Mouse (Mus musculus) kidney, embryonic 15.5 days (tissue): ENCODE measurements around the gene Zdhhc12. TPM values are rescaled to one million over a fixed set of nuclear protein-coding genes. Genes with fewer than 3 reads are reported as not detected.

ENCODE experiments used
- ATAC-seq: fragments of 200-750 bp; cut with Nextera tagmentation; replicated peaks from 2 replicates; pipeline ENCODE4 v1.8.0; 2017; ENCODE audit warnings: moderate TSS enrichment; ENCODE audit not compliant: low FRiP score
- H3K27ac ChIP-seq: fragments of 300-500 bp; sonication (generic); 2 replicates; pipeline ENCODE4 v1.5.1; 2015; ENCODE audit warnings: mild to moderate bottlenecking, inconsistent platforms
- H3K27me3 ChIP-seq: fragments of 300-500 bp; sonication (generic); 2 replicates; pipeline ENCODE4 v1.6.1; 2015; ENCODE audit warnings: inconsistent platforms
- H3K36me3 ChIP-seq: fragments of 300-500 bp; sonication (generic); 2 replicates; pipeline ENCODE4 v1.6.1; 2015; ENCODE audit warnings: inconsistent platforms
- H3K4me1 ChIP-seq: fragments of 300-500 bp; sonication (generic); 2 replicates; pipeline ENCODE4 v1.6.1; 2015; ENCODE audit warnings: inconsistent platforms
- H3K4me2 ChIP-seq: fragments of 300-500 bp; sonication (generic); 2 replicates; pipeline ENCODE4 v1.6.1; 2015; ENCODE audit warnings: moderate library complexity, mild to moderate bottlenecking, inconsistent platforms
- H3K4me3 ChIP-seq: fragments of 300-500 bp; sonication (generic); replicated peaks from 2 replicates; pipeline ENCODE4 v1.5.1; 2015; ENCODE audit warnings: mild to moderate bottlenecking, inconsistent platforms
- H3K9ac ChIP-seq: fragments of 300-500 bp; sonication (generic); 2 replicates; pipeline ENCODE4 v1.6.1; 2015; ENCODE audit warnings: mild to moderate bottlenecking, inconsistent platforms
- H3K9me3 ChIP-seq: fragments of 300-500 bp; sonication (generic); replicated peaks from 2 replicates; pipeline ENCODE4 v1.6.1; 2016; ENCODE audit warnings: inconsistent platforms
- WGBS: fragments of 180-500 bp; shearing (Covaris S2); methylation state at CpG from one replicate; pipeline ENCODE4 v1.1.7; 2015; ENCODE audit warnings: mixed read lengths; 5-methylcytosine and 5-hydroxymethylcytosine counted together
- polyA plus RNA-seq: library from polyadenylated mRNA; unstranded; fragments of >200 nt; fragmentation: Nextera tagmentation; extraction: Ambion mirVana; gene quantifications from 2 replicates; pipeline ENCODE4 v1.2.1, GENCODE M21; 2015

Zdhhc12 gene
- polyA plus RNA-seq, 1 experiment from 2014 or later = 37.7 TPM

- no peak overlapping the region for H3K27ac ChIP-seq
- H3K9ac ChIP-seq = no peak overlapping the region
- H3K4me3 ChIP-seq = no peak overlapping the region
- peaks cover 14% of the 10 kb centered on the region for H3K4me1 ChIP-seq
- 93% methylated on average over 9 of the region's 9 CpGs for WGBS
- H3K9me3 ChIP-seq = no peaks in the 10 kb centered on the region
- H3K27me3 ChIP-seq = no peaks in the 10 kb centered on the region
- H3K36me3 ChIP-seq = peaks cover 28% of the 10 kb centered on the region
- ATAC-seq = no peak
- H3K4me2 ChIP-seq = no peak overlapping the region
Measured at GRCm38 (mm10) chr2:30076439-30076838, 17.0 kb downstream of the Zdhhc12 start.

- Histone ChIP-seq H3K9me3 (no peaks in the 10 kb centered on the region), H3K4me1 (peaks cover 14% of the 10 kb centered on the region), H3K4me2 (no peak overlapping the region), H3K36me3 (peaks cover 30% of the 10 kb centered on the region), H3K27ac (no peak overlapping the region), H3K27me3 (no peaks in the 10 kb centered on the region), H3K4me3 (no peak overlapping the region), H3K9ac (no peak overlapping the region)
- WGBS = 30% methylated on average over 3 of the region's 3 CpGs
- no peak for ATAC-seq
Measured at GRCm38 (mm10) chr2:30075625-30076024, 17.8 kb downstream of the Zdhhc12 start.

GRCm38 (mm10) chr2:30073285-30073684 is 20.2 kb downstream of the Zdhhc12 start:
- Histone ChIP-seq H3K4me2 (no peak overlapping the region), H3K27me3 (no peaks in the 10 kb centered on the region), H3K4me1 (peaks cover 13% of the 10 kb centered on the region), H3K9ac (no peak overlapping the region), H3K36me3 (peaks cover 53% of the 10 kb centered on the region), H3K9me3 (no peaks in the 10 kb centered on the region), H3K27ac (no peak overlapping the region), H3K4me3 (no peak overlapping the region)
- WGBS = 78% methylated on average over 3 of the region's 3 CpGs
- ATAC-seq = no peak

- Histone ChIP-seq H3K4me3 (no peak overlapping the region), H3K27me3 (no peaks in the 10 kb centered on the region), H3K4me2 (no peak overlapping the region), H3K36me3 (peaks cover 55% of the 10 kb centered on the region), H3K9me3 (no peaks in the 10 kb centered on the region), H3K9ac (no peak overlapping the region), H3K27ac (no peak overlapping the region), H3K4me1 (peaks cover 14% of the 10 kb centered on the region)
- 84% methylated on average over 7 of the region's 7 CpGs for WGBS
- no peak for ATAC-seq
Measured at GRCm38 (mm10) chr2:30072875-30073274, 20.6 kb downstream of the Zdhhc12 start.

GRCm38 (mm10) chr2:30067962-30068361 is 25.5 kb downstream of the Zdhhc12 start:
- Histone ChIP-seq H3K27me3 (no peaks in the 10 kb centered on the region), H3K4me2 (peak overlapping the region; percentile 64), H3K4me3 (peak overlapping the region; percentile 96), H3K27ac (peak overlapping the region; percentile 100; the same call in 1 of the 2 replicates), H3K9ac (peak overlapping the region; percentile 99), H3K36me3 (peaks cover 39% of the 10 kb centered on the region), H3K4me1 (peaks cover 37% of the 10 kb centered on the region), H3K9me3 (no peaks in the 10 kb centered on the region)
- ATAC-seq = no peak
- 8% methylated on average over 7 of the region's 7 CpGs for WGBS

GRCm38 (mm10) chr2:30067031-30067888 is 26.2 kb downstream of the Zdhhc12 start:
- ATAC-seq = peak; percentile 16
- Histone ChIP-seq H3K36me3 (peaks cover 32% of the 10 kb centered on the region), H3K4me1 (peaks cover 44% of the 10 kb centered on the region), H3K4me3 (peak overlapping the region; percentile 96), H3K27ac (peak overlapping the region; percentile 100), H3K9ac (peak overlapping the region; percentile 99), H3K9me3 (no peaks in the 10 kb centered on the region), H3K27me3 (no peaks in the 10 kb centered on the region), H3K4me2 (peak overlapping the region; percentile 64)
- WGBS = 1% methylated on average over 53 of the region's 69 CpGs

GRCm38 (mm10) chr2:30066046-30066901 is 27.2 kb downstream of the Zdhhc12 start:
- under 1% methylated on average over 49 of the region's 101 CpGs for WGBS
- Histone ChIP-seq H3K4me1 (peaks cover 48% of the 10 kb centered on the region), H3K27me3 (no peaks in the 10 kb centered on the region), H3K4me2 (peak overlapping the region; percentile 83), H3K27ac (peak overlapping the region; percentile 100), H3K9me3 (no peaks in the 10 kb centered on the region), H3K36me3 (peaks cover 27% of the 10 kb centered on the region), H3K9ac (peak overlapping the region; percentile 99), H3K4me3 (peak overlapping the region; percentile 96)
- ATAC-seq = peak; percentile 93

- Histone ChIP-seq H3K4me1 (peaks cover 53% of the 10 kb centered on the region), H3K36me3 (peaks cover 12% of the 10 kb centered on the region), H3K27me3 (no peaks in the 10 kb centered on the region), H3K9me3 (no peaks in the 10 kb centered on the region), H3K27ac (peak overlapping the region; percentile 97; the same call in 1 of the 2 replicates), H3K4me2 (peak overlapping the region; percentile 86), H3K9ac (peak overlapping the region; percentile 75; the same call in 1 of the 2 replicates), H3K4me3 (peak overlapping the region; percentile 66)
- WGBS = 33% methylated on average over 3 of the region's 3 CpGs
- ATAC-seq = no peak
Measured at GRCm38 (mm10) chr2:30064298-30064697, 29.1 kb downstream of the Zdhhc12 start.

GRCm38 (mm10) chr2:30063791-30064190 is 29.7 kb downstream of the Zdhhc12 start:
- ATAC-seq = no peak
- H3K27me3 ChIP-seq = no peaks in the 10 kb centered on the region
- H3K4me3 ChIP-seq = peak overlapping the region; percentile 66
- peak overlapping the region; percentile 86 for H3K4me2 ChIP-seq
- peaks cover 53% of the 10 kb centered on the region for H3K4me1 ChIP-seq
- H3K9ac ChIP-seq = peak overlapping the region; percentile 75
- peaks cover 7% of the 10 kb centered on the region for H3K36me3 ChIP-seq
- 7% methylated on average over 3 of the region's 3 CpGs for WGBS
- H3K9me3 ChIP-seq = no peaks in the 10 kb centered on the region
- H3K27ac ChIP-seq = peak overlapping the region; percentile 97

GRCm38 (mm10) chr2:30063235-30063634 is 30.2 kb downstream of the Zdhhc12 start:
- WGBS = 4% methylated on average over 8 of the region's 8 CpGs
- peak overlapping the region; percentile 75 for H3K9ac ChIP-seq
- no peaks in the 10 kb centered on the region for H3K9me3 ChIP-seq
- H3K27ac ChIP-seq = peak overlapping the region; percentile 97
- peak overlapping the region; percentile 66 for H3K4me3 ChIP-seq
- H3K36me3 ChIP-seq = peaks cover 1% of the 10 kb centered on the region
- peaks cover 48% of the 10 kb centered on the region for H3K4me1 ChIP-seq
- no peak for ATAC-seq
- H3K4me2 ChIP-seq = peak overlapping the region; percentile 86
- no peaks in the 10 kb centered on the region for H3K27me3 ChIP-seq

- peak; percentile 33 for ATAC-seq
- H3K4me2 ChIP-seq = peak overlapping the region; percentile 86
- under 1% methylated on average over 40 of the region's 40 CpGs for WGBS
- H3K9me3 ChIP-seq = no peaks in the 10 kb centered on the region
- no peaks in the 10 kb centered on the region for H3K27me3 ChIP-seq
- peaks cover 44% of the 10 kb centered on the region for H3K4me1 ChIP-seq
- peak overlapping the region; percentile 75 for H3K9ac ChIP-seq
- H3K4me3 ChIP-seq = peak overlapping the region; percentile 66
- H3K27ac ChIP-seq = peak overlapping the region; percentile 97
- no peaks in the 10 kb centered on the region for H3K36me3 ChIP-seq
Measured at GRCm38 (mm10) chr2:30062249-30063093, 31.0 kb downstream of the Zdhhc12 start.
